Mouse (Mus musculus) lung, adult 2 months (tissue): Measurements from ENCODE around the gene Olfr792.

Experiments
- CTCF ChIP-seq: fragments of 200-500 bp; IDR thresholded peaks from 2 replicates; pipeline ENCODE4 v1.5.1; 2011; ENCODE audit warnings: mild to moderate bottlenecking, low read length, control low read depth; ENCODE audit not compliant: insufficient read depth
- POLR2A ChIP-seq: fragments of 200-500 bp; IDR thresholded peaks from 2 replicates; pipeline ENCODE4 v1.6.1; 2011; ENCODE audit warnings: low read depth, mild to moderate bottlenecking, control low read depth, low read length, borderline replicate concordance; ENCODE audit errors: extremely low read depth

DNA sequence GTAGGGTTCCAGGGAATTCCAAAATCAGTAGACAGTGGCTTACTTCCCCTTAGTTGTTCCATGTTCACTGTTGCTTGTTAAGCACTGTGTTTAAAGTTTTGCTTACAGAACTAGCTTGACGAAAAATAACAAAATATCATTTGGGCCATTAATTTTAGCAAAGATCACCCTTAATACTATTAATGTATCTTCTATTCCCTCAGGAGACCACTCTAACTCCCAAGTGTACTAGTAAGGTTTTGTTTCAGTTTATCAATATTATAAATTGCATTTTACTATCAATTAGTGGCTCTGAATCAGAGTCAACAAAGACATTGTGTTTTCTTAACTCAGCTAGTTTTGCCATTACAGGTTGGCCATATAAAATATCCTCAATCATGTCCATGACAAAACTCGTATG is 28.4 kb downstream of the Olfr792 start, which contains the start of gene Olfr794:
- TF ChIP-seq POLR2A (no peak), CTCF (no peak)
